Comparison of ENCODE assay signal across 24 mouse cellular contexts in genomic region chr1:140379526-140379925, GRCm38 (mm10).
DNase-seq lines count a peak whose midpoint lies in the region; TF ChIP-seq lines count a peak whose summit lies in the region.
"Had no signal": no experiment of that assay in that cellular context is flagged by ENCODE, and none has a peak within 500 bp of the region (broad histone marks: within the 10 kb centered on the region; RNA-seq: fewer than 3 reads in every experiment).

No protein-coding gene starts in this region.

- no peak overlapping the region for H3K4me3 ChIP-seq in heart, adult 2 months
- no peak overlapping the region for H3K4me3 ChIP-seq in heart, embryonic 10.5 days
- H3K4me3 ChIP-seq: embryonic facial prominence, embryonic 12.5 days; erythroblast, embryonic 14.5 days; forebrain, embryonic 12.5 days; hindbrain, embryonic 13.5 days; limb, embryonic 15.5 days; liver, embryonic 15.5 days had no signal

- no peaks in the 10 kb centered on the region for H3K79me2 ChIP-seq in heart, adult 2 months (replicated peaks; ENCODE audit: control insufficient read depth, insufficient read depth, low read length)

- no peaks in the 10 kb centered on the region for H3K9me3 ChIP-seq in heart, embryonic 10.5 days
- H3K9me3 ChIP-seq: embryonic facial prominence, embryonic 12.5 days; forebrain, embryonic 12.5 days; hindbrain, embryonic 13.5 days; limb, embryonic 15.5 days; liver, embryonic 15.5 days had no signal

- H3K27me3 ChIP-seq in heart, adult 2 months (ENCODE audit: control insufficient read depth, insufficient read depth, low read length): no peaks in the 10 kb centered on the region
- H3K27me3 ChIP-seq in heart, embryonic 10.5 days (ENCODE audit: insufficient read depth, poor library complexity, severe bottlenecking): no peaks in the 10 kb centered on the region
- H3K27me3 ChIP-seq: CH12.LX; embryonic facial prominence, embryonic 12.5 days; forebrain, embryonic 12.5 days; hindbrain, embryonic 13.5 days; limb, embryonic 15.5 days; liver, embryonic 15.5 days; Patski had no signal

- no peak for TF ChIP-seq EP300 in heart, adult 2 months (IDR thresholded peaks at IDR 0.05; ENCODE audit: insufficient read depth, low read depth, low read length)

- TF ChIP-seq CTCF in heart, adult 2 months (IDR thresholded peaks at IDR 0.05): no peak

- intact Hi-C loops in heart, adult 2 months (cut with DNase I): no loop called here
- intact Hi-C loops in heart, postnatal 10 days (cut with DNase I): no loop called here

- H3K27ac ChIP-seq in heart, adult 2 months: peak overlapping the region; percentile 51; the same call in 1 of the 2 replicates
- no peak overlapping the region for H3K27ac ChIP-seq in heart, embryonic 10.5 days
- H3K27ac ChIP-seq: embryonic facial prominence, embryonic 12.5 days; forebrain, embryonic 12.5 days; hindbrain, embryonic 13.5 days; limb, embryonic 15.5 days; liver, embryonic 15.5 days had no signal

- H3K9ac ChIP-seq in heart, adult 2 months (ENCODE audit: low read depth, low read length): no peak overlapping the region
- H3K9ac ChIP-seq: embryonic facial prominence, embryonic 12.5 days; forebrain, embryonic 12.5 days; hindbrain, embryonic 13.5 days; limb, embryonic 15.5 days; liver, embryonic 15.5 days had no signal

- peaks cover 2% of the 10 kb centered on the region; the same call in 1 of the 2 replicates for H3K4me1 ChIP-seq in heart, adult 2 months (ENCODE audit: control insufficient read depth, insufficient read depth, low read length)
- 0 out of 2 replicates have a peak, but pooled peaks cover 4% of the 10 kb centered on the region for H3K4me1 ChIP-seq in heart, embryonic 10.5 days
- H3K4me1 ChIP-seq: embryonic facial prominence, embryonic 12.5 days; forebrain, embryonic 12.5 days; hindbrain, embryonic 13.5 days; limb, embryonic 15.5 days; liver, embryonic 15.5 days had no signal

- no peak for TF ChIP-seq POLR2A in heart, adult 2 months (IDR thresholded peaks at IDR 0.05; ENCODE audit: insufficient read depth, low read depth, low read length)

- no peaks in the 10 kb centered on the region; the same call in 1 of the 2 replicates for H3K36me3 ChIP-seq in heart, adult 2 months (ENCODE audit: control insufficient read depth, insufficient read depth, low read length)
- H3K36me3 ChIP-seq in heart, embryonic 10.5 days: no peaks in the 10 kb centered on the region
- H3K36me3 ChIP-seq: embryonic facial prominence, embryonic 12.5 days; forebrain, embryonic 12.5 days; G1E; hindbrain, embryonic 13.5 days; limb, embryonic 15.5 days; liver, embryonic 15.5 days had no signal

- 40% methylated on average over 2 of the region's 2 CpGs for WGBS in heart, adult 2 months
- WGBS in heart, embryonic 10.5 days: 59% methylated on average over 2 of the region's 2 CpGs

- DNase-seq in heart, adult 2 months: peak in 1 of 2 experiments; percentile 20
- DNase-seq in heart, embryonic 10.5 days (ENCODE audit: low spot score): no peak
- DNase-seq in kidney, postnatal 10 days: peak; percentile 17
- no peak for DNase-seq in kidney, adult 18-20 months
- DNase-seq in heart, postnatal 10 days: peak; percentile 21 to 42
- peak; percentile 10 for DNase-seq in skeletal muscle tissue, adult 2 months (ENCODE audit: low read depth, low spot score)
- DNase-seq in adrenal gland, adult 2 months: no peak
- DNase-seq: B cell, adult 2 months; cerebellum, adult 18-20 months; cerebellum, postnatal 14 days; layer of hippocampus, adult 9-11 months; lung, postnatal 4 days; midbrain, embryonic 14.5 days; retina, postnatal 1 day; right cerebral cortex, postnatal 25 days had no signal

Comparison
In these comparisons a context has a peak if more than half of its experiments do, and no peak if none do; other contexts are left out.
1. DNase-seq: peak in kidney, postnatal 10 days (single experiment), heart, postnatal 10 days (2 of 2) and skeletal muscle tissue, adult 2 months (single experiment); none in heart, embryonic 10.5 days (single experiment), kidney, adult 18-20 months (single experiment) and adrenal gland, adult 2 months (single experiment).